Mouse (Mus musculus) gastrocnemius, postnatal 10 days (tissue): ENCODE data around the gene Abcf3. TPM values are rescaled to one million over a fixed set of nuclear protein-coding genes. Genes with fewer than 3 reads are reported as not detected.

ENCODE experiments used
- microRNA-seq, 2 experiments: library from miRNA; unstranded; fragments of <30 nt; microRNA quantifications; one replicate each; pipeline ENCODE4 v1.2.0; 2021
- total RNA-seq, 2 experiments: library from RNA; stranded (reverse); gene quantifications; 2 replicates each; pipeline ENCODE4 v1.2.3; 2021

Abcf3 gene
- total RNA-seq, 2 experiments from 2014 or later: 51.8 to 52.5 TPM

Small RNAs within 50 kb of the gene (microRNA-seq; reads per million reads assigned to microRNA genes)
- gene Mir1224: 2.5 to 8.3 reads per million in 2 experiments

Other genes with a start within 250 kb of the Abcf3 start
- 10 to 100 TPM; 83.2 to 83.4 TPM for gene Parl, start 246.2 kb upstream of the Abcf3 start, total RNA-seq
- gene Cyp2ab1, start 223.2 kb upstream of the Abcf3 start, total RNA-seq: not detected
- gene Abcc5, start 122.2 kb upstream of the Abcf3 start, total RNA-seq: 10 to 100 TPM; 46.2 to 60.9 TPM
- 10 to 100 TPM; 45.1 to 46.1 TPM for gene Eif2b5, start 49.8 kb upstream of the Abcf3 start, total RNA-seq
- 10 to 100 TPM; 36.3 to 44.4 TPM for gene Dvl3, start 31.6 kb upstream of the Abcf3 start, total RNA-seq
- gene Ap2m1, start 13.1 kb upstream of the Abcf3 start, total RNA-seq: 100 to 1,000 TPM; 170 to 199 TPM
- under 1 TPM; 0.07 to 0.16 TPM for gene Vwa5b2, start 40.9 kb downstream of the Abcf3 start, total RNA-seq
- 1 to 10 TPM; 4.8 to 5.7 TPM for gene Eef1akmt4, start 63.0 kb downstream of the Abcf3 start, total RNA-seq
- under 1 TPM; 0.09 to 0.42 TPM for gene Gm49333, start 63.0 kb downstream of the Abcf3 start, total RNA-seq
- 10 to 100 TPM; 10.6 to 11.5 TPM for gene Alg3, start 63.2 kb downstream of the Abcf3 start, total RNA-seq
- 1 to 10 TPM; 2.6 to 3.0 TPM for gene Camk2n2, start 72.7 kb downstream of the Abcf3 start, total RNA-seq
- gene Ece2, start 81.3 kb downstream of the Abcf3 start, total RNA-seq: under 1 TPM in 1 of 2 experiments, not detected in 1; 0.63 TPM
- 100 to 1,000 TPM; 175 to 178 TPM for gene Psmd2, start 103.1 kb downstream of the Abcf3 start, total RNA-seq
- 100 to 1,000 TPM; 324 to 334 TPM for gene Eif4g1, start 119.7 kb downstream of the Abcf3 start, total RNA-seq
- gene Fam131a, start 144.7 kb downstream of the Abcf3 start, total RNA-seq: 10 to 100 TPM; 28.0 to 29.8 TPM
- 10 to 100 TPM; 11.6 to 13.5 TPM for gene Polr2h, start 169.1 kb downstream of the Abcf3 start, total RNA-seq
- 1 to 10 TPM; 2.3 to 3.2 TPM for gene Clcn2, start 169.2 kb downstream of the Abcf3 start, total RNA-seq
- gene Chrd, start 184.6 kb downstream of the Abcf3 start, total RNA-seq: 1 to 10 TPM; 5.2 to 6.3 TPM
- gene Thpo, start 185.9 kb downstream of the Abcf3 start, total RNA-seq: 1 to 10 TPM in 1 of 2 experiments, under 1 TPM in 1; 0.63 to 1.3 TPM